Mouse (Mus musculus): ENCODE data around the gene Nectin4.

Nectin4 gene

GRCm38 (mm10) chr1:171356814-171357213, 13.1 kb upstream of the Nectin4 start:
- in situ Hi-C loops (cut with MboI; ENCODE audit: unreplicated experiment in 2 of 2) = loop anchor here (5.0 to 25.0 kb wide), 4 partner anchors 35 to 462 kb away; partner anchors contain the start of gene Ly9 (in 2 of the 2)

- in situ Hi-C loops (cut with MboI; ENCODE audit: unreplicated experiment in 2 of 2) = loop anchor here (5.0 to 25.0 kb wide), 4 partner anchors 36 to 464 kb away; partner anchors contain the start of gene Ly9 (in 2 of the 2)
Observed at GRCm38 (mm10) chr1:171358421-171358820, 11.5 kb upstream of the Nectin4 start.

- in situ Hi-C loops (cut with MboI; ENCODE audit: unreplicated experiment in 2 of 2) = loop anchor here (5.0 to 25.0 kb wide), 3 partner anchors 38 to 252 kb away; partner anchors contain the start of gene Ly9 (in 2 of the 2)
Observed at GRCm38 (mm10) chr1:171360253-171360652, 9.6 kb upstream of the Nectin4 start.

GRCm38 (mm10) chr1:171360656-171361055, 9.2 kb upstream of the Nectin4 start, which contains the start of gene Klhdc9:
Gene Klhdc9 (minus strand): TSS chr1:171360798.
- in situ Hi-C loops (cut with MboI; ENCODE audit: unreplicated experiment in 2 of 2) = loop anchor here (5.0 to 25.0 kb wide), 3 partner anchors 38 to 252 kb away; partner anchors contain the start of gene Ly9 (in 2 of the 2)

GRCm38 (mm10) chr1:171361106-171362103, 8.5 kb upstream of the Nectin4 start:
- in situ Hi-C loops (cut with MboI; ENCODE audit: unreplicated experiment in 2 of 2) = loop anchor here (5.0 to 25.0 kb wide), 3 partner anchors 39 to 251 kb away; partner anchors contain the start of gene Ly9 (in 2 of the 2)

DNA sequence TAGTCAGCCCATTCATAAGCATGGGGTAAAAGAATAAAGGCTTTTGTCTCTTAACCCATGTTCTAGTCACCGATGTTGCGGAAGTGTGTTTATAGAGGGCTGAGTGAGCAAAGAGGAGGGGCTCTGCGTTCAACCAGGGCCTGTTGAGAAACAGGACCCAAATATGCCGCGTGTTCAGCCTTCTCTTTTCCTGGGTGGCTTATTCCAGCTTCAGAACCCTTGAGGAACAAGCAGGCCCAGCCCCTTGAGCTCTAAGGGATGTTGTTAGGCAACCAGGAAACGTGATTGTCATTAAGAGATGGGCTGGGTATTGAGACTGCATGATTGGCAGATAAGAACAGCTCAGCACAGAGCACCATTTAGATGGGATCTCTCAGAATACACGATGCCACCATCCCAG, 4.0 kb upstream of the Nectin4 start:
- in situ Hi-C loops (cut with MboI; ENCODE audit: unreplicated experiment in 2 of 2) = loop anchor here (25.0 kb wide), 1 partner anchor 246 kb away; the partner anchor contains the start of gene Ly9 (in 2 of the 2)

DNA sequence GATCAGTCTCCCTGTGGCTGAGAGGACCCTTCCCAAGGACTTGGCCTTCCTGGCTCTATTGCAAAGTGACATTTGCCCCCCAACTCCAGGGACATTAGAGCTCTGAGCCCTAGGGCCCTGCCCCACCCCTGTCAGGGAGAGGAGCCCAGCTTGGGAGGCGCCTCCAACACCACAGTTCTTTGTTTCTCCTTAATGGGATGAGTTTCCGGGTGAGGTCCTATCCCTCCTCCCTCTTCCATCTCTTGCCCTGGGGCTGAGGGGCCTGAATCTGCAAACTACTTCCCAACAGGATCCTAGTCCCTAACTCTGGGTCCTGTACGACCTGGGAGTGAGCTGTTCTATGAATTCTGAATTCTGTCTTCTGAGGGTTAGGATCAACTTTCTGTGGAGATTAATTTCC, 3.0 kb downstream of the Nectin4 start:
- in situ Hi-C loops (cut with MboI; ENCODE audit: unreplicated experiment in 2 of 2) = loop anchor here (25.0 kb wide), 1 partner anchor 239 kb away; the partner anchor contains the start of gene Ly9 (in 2 of the 2)

- in situ Hi-C loops (cut with MboI; ENCODE audit: unreplicated experiment in 2 of 2) = loop anchor here (25.0 kb wide), 1 partner anchor 238 kb away; the partner anchor contains the start of gene Ly9 (in 2 of the 2)
Observed at GRCm38 (mm10) chr1:171373946-171374345, 4.0 kb downstream of the Nectin4 start.

DNA sequence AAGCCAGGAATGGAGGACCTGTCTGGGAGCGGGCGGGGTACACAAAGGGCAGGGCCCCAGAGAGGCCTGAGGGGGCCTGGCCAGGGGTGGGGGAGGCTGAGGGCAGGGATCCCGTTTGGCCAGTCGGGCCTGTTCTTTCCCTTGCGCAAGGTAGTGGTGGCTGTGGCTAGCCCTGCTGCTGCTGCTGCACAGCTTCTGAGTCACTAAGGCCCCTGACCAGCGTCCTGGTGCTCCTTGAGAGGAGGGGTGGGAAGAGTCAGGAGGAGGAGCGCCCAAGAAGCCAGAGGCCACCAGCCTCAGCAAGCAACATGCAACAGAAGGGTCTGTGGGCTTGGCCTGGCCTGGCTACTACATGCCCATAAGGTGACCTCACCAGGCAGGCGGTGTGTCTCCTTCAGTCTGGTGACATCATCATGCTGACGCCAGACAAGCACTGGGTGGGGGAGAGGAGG, 5.8 kb downstream of the Nectin4 start:
- in situ Hi-C loops (cut with MboI; ENCODE audit: unreplicated experiment in 2 of 2) = no loop called here

GRCm38 (mm10) chr1:171378298-171378697, 8.4 kb downstream of the Nectin4 start:
- in situ Hi-C loops (cut with MboI; ENCODE audit: unreplicated experiment in 2 of 2) = no loop called here

- in situ Hi-C loops (cut with MboI; ENCODE audit: unreplicated experiment in 2 of 2) = no loop called here
Observed at GRCm38 (mm10) chr1:171379935-171380599, 10.2 kb downstream of the Nectin4 start.

- in situ Hi-C loops (cut with MboI; ENCODE audit: unreplicated experiment in 2 of 2) = no loop called here
Observed at GRCm38 (mm10) chr1:171382096-171382620, 12.3 kb downstream of the Nectin4 start.

DNA sequence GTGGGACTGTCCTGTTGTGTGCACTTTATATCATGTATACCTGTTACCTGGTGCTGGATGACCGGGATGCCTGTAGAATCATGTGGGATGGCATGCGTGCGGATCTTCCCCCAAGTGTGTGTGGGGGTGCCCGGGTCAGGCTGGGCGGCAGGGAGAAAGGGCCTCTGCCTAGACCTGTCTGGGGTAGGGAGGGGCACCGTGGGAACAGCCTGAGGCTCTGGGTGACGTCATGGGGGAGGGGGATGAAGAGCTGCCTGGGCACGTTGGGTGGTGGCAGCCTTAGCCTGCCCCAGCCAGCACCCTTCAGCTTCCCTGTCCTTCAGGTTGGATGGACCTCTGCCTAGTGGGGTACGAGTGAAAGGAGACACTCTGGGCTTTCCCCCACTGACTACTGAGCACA, 14.5 kb downstream of the Nectin4 start:
- in situ Hi-C loops (cut with MboI; ENCODE audit: unreplicated experiment in 2 of 2) = no loop called here

DNA sequence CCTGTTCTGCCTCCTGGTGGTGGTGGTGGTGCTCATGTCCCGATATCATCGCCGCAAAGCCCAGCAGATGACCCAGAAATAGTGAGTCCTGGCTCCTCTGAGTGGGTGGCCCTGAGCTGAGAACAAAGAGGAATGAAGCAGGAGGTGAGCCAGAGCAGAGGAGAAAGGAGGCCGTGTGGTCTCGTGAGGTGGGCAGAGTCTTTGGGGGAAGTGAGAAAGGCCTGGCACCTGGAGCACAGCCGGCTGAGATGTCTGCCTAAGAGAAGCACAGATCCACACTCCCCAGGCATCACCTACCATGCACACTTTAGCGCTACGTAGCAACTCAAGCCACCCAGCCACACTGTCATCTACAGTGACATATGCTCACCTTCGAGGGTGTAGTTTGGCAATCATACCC, 15.3 kb downstream of the Nectin4 start:
- in situ Hi-C loops (cut with MboI; ENCODE audit: unreplicated experiment in 2 of 2) = no loop called here

DNA sequence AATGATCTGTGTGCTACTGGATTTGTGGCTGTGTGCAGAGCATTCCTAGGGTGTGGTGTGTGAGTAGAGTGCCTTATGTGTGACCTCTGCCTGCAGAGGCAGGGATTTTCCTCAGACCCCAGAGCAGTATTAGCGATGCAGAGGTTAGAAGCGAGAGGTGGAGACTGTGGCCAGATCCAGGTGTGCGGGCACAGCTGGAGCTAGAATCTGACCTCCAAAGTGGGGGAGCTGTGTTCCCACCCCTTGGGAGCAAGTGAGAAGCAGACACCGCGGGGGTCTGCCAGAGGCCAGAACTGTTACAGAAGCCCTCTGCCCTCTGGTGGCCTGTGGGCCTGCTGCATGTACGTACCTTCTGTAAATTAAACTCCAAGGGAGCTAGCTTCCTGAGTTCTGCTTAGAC, 17.2 kb downstream of the Nectin4 start:
- in situ Hi-C loops (cut with MboI; ENCODE audit: unreplicated experiment in 2 of 2) = no loop called here

DNA sequence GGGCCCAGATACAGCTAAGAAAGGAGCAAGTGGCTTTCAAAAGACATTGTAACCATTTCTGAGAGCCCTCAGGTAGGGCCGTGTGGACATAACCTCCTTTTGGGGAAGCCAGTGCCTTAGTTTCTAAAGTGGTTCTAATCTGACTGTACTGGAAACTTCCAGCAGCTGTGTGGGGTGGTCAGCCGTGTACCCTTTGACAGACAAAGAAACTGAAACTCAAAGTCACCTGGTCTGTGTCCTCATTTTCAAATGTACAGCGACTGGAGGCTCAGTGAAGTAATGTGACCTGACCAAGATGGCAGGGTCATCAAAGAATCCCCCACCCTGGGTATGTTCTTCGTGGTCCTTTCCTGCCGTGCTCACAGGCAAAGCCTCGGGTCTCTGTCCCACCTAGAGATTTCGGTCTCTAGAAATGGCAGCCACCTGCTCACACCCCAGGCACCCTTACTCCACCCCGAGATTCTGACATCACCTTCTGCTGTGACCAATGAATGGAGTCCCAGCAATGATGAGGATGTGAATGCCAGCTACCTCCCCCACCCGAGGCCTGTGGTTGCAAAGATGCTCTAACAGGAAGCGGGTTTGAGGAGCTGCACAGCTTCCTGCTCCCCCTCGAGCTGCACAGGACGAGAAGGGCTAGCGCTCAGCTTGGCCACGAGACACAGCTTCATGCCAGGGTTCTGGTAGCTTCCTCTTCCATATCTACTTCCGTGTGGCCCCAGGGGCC, 18.6 kb downstream of the Nectin4 start, which contains the start of gene Arhgap30:
Arhgap30 (plus strand) TSS at position 579 of the 727 bp plus-strand sequence.
- in situ Hi-C loops (cut with MboI; ENCODE audit: unreplicated experiment in 2 of 2) = no loop called here

GRCm38 (mm10) chr1:171390101-171390500, 20.2 kb downstream of the Nectin4 start:
- in situ Hi-C loops (cut with MboI; ENCODE audit: unreplicated experiment in 2 of 2) = no loop called here

DNA sequence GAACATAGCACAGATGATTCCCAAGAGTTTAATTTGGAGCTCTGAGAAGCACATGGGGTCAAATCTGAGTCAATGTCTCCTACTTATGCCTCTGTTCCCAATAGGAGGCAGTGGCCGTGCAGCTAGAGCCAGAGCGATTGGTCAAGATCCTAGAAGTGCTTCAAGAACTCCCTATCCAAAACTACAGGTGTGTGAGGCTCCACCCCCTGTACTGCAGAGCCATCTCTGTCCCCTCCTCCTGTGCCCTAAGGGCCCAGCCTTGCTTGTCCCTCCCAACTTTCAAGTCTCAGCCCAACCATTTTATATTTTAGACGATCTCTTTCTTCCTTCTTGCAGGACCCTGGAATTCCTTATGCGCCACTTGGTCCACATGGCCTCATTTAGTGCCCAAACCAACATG, 31.9 kb downstream of the Nectin4 start:
- in situ Hi-C loops (cut with MboI; ENCODE audit: unreplicated experiment in 2 of 2) = no loop called here

DNA sequence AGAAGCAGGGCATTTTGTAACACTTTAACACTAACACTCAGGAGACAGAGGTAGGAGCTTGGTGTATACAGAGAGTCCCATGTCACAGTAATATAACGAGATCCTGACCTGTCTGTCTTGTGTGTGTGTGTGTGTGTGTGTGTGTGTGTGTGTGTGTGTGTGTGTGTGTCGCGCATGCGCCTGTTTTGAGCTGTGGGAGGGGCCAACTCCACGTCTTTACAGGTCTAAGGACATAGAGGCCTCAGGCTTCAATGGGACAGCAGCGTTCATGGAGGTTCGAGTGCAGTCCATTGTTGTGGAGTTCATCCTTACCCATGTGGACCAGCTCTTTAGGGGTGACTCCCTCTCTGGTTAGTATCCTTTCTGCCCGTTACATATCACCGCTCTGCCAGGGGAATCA, 33.1 kb downstream of the Nectin4 start:
- in situ Hi-C loops (cut with MboI; ENCODE audit: unreplicated experiment in 2 of 2) = no loop called here

DNA sequence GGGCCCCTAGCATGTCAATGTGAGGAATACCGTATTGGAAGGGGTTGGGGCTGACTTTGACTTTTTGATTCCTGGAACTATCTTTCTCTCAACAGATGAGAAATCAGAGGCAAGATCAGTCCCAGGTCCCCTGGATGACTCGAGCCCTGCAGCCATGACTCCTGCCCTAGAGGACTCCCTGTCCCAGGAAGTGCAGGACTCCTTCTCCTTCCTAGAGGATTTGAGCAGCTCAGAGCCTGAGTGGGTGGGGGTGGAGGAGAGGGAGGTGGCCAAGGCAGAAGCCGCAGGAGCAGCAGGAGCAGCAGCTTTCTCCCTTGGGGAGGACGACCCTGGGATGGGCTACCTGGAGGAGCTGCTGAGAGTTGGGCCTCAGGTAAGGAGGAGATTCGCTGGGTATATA, 37.4 kb downstream of the Nectin4 start:
- in situ Hi-C loops (cut with MboI; ENCODE audit: unreplicated experiment in 2 of 2) = no loop called here
